Mouse (Mus musculus) G1E (cell line): ENCODE measurements around the gene Wfikkn2. TPM values are rescaled to one million over a fixed set of nuclear protein-coding genes. Genes with fewer than 3 reads are reported as not detected.
A peak's percentile ranks its signal among the peaks of the same experiment; 100 is the strongest.
"Not testable (repeated sequence)": the region's sequence is repeated elsewhere in the genome, so short reads cannot be mapped to it uniquely, and the experiment has no call there.

Experiments used
- ATAC-seq: 2 replicates; pipeline ENCODE4 v1.8.0; 2016; ENCODE audit warnings: mild to moderate bottlenecking; ENCODE audit not compliant: insufficient number of reproducible peaks, poor library complexity, low FRiP score, severe bottlenecking; ENCODE audit errors: extremely low read depth
- DNase-seq: peaks from one replicate; pipeline ENCODE4 v3.0.0; 2012; ENCODE audit warnings: low spot score
- H3K27me3 ChIP-seq: 2 replicates; pipeline ENCODE4 v1.6.1; 2012; ENCODE audit warnings: mild to moderate bottlenecking, low read length, inconsistent platforms; ENCODE audit not compliant: insufficient read depth
- H3K36me3 ChIP-seq: replicated peaks from 2 replicates; pipeline ENCODE3; 2012; ENCODE audit warnings: mild to moderate bottlenecking, inconsistent platforms
- H3K4me1 ChIP-seq: 2 replicates; pipeline ENCODE4 v1.6.1; 2012; ENCODE audit warnings: low read depth, low read length, inconsistent platforms, mixed read lengths; ENCODE audit not compliant: insufficient read depth
- H3K4me3 ChIP-seq: 2 replicates; pipeline ENCODE4 v1.5.1; 2012; ENCODE audit warnings: low read depth, mild to moderate bottlenecking, inconsistent platforms, low read length, moderate library complexity, mixed read lengths
- H3K9me3 ChIP-seq: replicated peaks from 2 replicates; pipeline ENCODE4 v1.6.1; 2012; ENCODE audit warnings: inconsistent platforms
- CTCF ChIP-seq: IDR thresholded peaks from 2 replicates; pipeline ENCODE4 v1.5.1; 2012; ENCODE audit warnings: low read depth, low read length, inconsistent platforms, mixed read lengths
- GATA1 ChIP-seq: IDR thresholded peaks from 2 replicates; pipeline ENCODE4 v1.6.1; 2012; ENCODE audit warnings: borderline replicate concordance, low read length, inconsistent platforms, mixed read lengths
- GATA2 ChIP-seq: IDR thresholded peaks from 2 replicates; pipeline ENCODE4 v1.6.1; 2012; ENCODE audit warnings: low read depth, low read length, inconsistent platforms, borderline replicate concordance
- POLR2AphosphoS5 ChIP-seq: IDR thresholded peaks from 2 replicates; pipeline ENCODE4 v1.6.1; 2012; ENCODE audit warnings: low read depth, low read length, inconsistent platforms; ENCODE audit not compliant: insufficient replicate concordance
- TAL1 ChIP-seq: conservative IDR thresholded peaks from 2 replicates; pipeline ENCODE4 v1.6.1; 2012; ENCODE audit warnings: low read depth, low read length, inconsistent platforms, mixed read lengths
- polyA plus RNA-seq: library from polyadenylated mRNA; stranded (reverse); fragments of >175 nt; gene quantifications from 2 replicates; pipeline ENCODE4 v1.2.3, GENCODE M21; 2012
- total RNA-seq, 2 experiments: library from RNA; stranded (forward) in 1 of 2; stranded (reverse) in 1 of 2; fragments of 200-1000 nt in 1 of 2; fragments of >200 nt in 1 of 2; fragmentation: Nextera tagmentation in 1 of 2; gene quantifications; 2 replicates each; pipeline ENCODE4 v1.2.3; 2014 to 2017

Wfikkn2 gene
- total and polyA plus RNA-seq, 3 experiments = 0.03 to 0.05 TPM; not detected in 1

- no peaks in the 10 kb centered on the region for H3K36me3 ChIP-seq
- no peak for TF ChIP-seq GATA1
- no peak for TF ChIP-seq GATA2
- no peak for TF ChIP-seq CTCF
- no peak for TF ChIP-seq TAL1
- TF ChIP-seq POLR2AphosphoS5 = no peak
- no peak overlapping the region for H3K4me3 ChIP-seq
- peaks cover 59% of the 10 kb centered on the region for H3K4me1 ChIP-seq
- DNase-seq (no peak), ATAC-seq (no peak)
- H3K9me3 ChIP-seq = no peaks in the 10 kb centered on the region
- H3K27me3 ChIP-seq = peaks cover 11% of the 10 kb centered on the region; the same call in 1 of the 2 replicates
These were observed 27.4 kb upstream of the Wfikkn2 start for GRCm38 (mm10) chr11:94272960-94273927.

GRCm38 (mm10) chr11:94271015-94271414, 25.2 kb upstream of the Wfikkn2 start:
- Histone ChIP-seq H3K27me3 (peaks cover 15% of the 10 kb centered on the region; the same call in 1 of the 2 replicates), H3K36me3 (no peaks in the 10 kb centered on the region), H3K9me3 (no peaks in the 10 kb centered on the region), H3K4me3 (no peak overlapping the region), H3K4me1 (peaks cover 47% of the 10 kb centered on the region)
- ATAC-seq (no peak), DNase-seq (no peak)
- TF ChIP-seq POLR2AphosphoS5 = no peak
- no peak for TF ChIP-seq GATA2
- TF ChIP-seq TAL1 = no peak
- TF ChIP-seq CTCF = no peak
- TF ChIP-seq GATA1 = no peak

- H3K27me3 ChIP-seq = peaks cover 15% of the 10 kb centered on the region; the same call in 1 of the 2 replicates
- H3K4me3 ChIP-seq = no peak overlapping the region
- peaks cover 42% of the 10 kb centered on the region for H3K4me1 ChIP-seq
- no peaks in the 10 kb centered on the region for H3K9me3 ChIP-seq
- no peak for ATAC-seq
- DNase-seq = no peak
- H3K36me3 ChIP-seq = no peaks in the 10 kb centered on the region
- TF ChIP-seq GATA1 = no peak
- no peak for TF ChIP-seq POLR2AphosphoS5
- no peak for TF ChIP-seq TAL1
- no peak for TF ChIP-seq GATA2
- no peak for TF ChIP-seq CTCF
These were observed 24.1 kb upstream of the Wfikkn2 start for GRCm38 (mm10) chr11:94269906-94270305.

DNA sequence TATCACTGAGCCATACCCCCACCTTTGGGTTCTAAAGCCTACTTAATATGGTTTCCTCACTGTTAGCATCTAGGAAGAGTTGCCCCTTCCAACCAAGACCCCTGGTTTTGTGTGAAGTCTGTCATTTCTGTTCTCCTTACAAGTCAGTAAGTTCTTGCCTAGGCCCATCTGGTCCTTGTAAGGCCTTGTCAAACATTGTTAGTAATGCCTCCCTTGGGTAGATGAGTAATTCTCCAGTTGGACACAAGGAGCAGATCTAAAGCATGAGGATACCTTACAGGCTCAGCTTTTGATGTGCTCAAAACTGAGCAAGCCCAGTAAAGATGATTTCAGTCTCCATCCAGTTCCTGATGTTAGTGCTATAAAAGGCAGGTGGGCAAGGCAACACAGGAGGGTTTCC, 23.0 kb upstream of the Wfikkn2 start:
- H3K27me3 ChIP-seq = peaks cover 24% of the 10 kb centered on the region
- peaks cover 38% of the 10 kb centered on the region for H3K4me1 ChIP-seq
- DNase-seq (no peak), ATAC-seq (no peak)
- no peak overlapping the region for H3K4me3 ChIP-seq
- H3K36me3 ChIP-seq = no peaks in the 10 kb centered on the region
- TF ChIP-seq POLR2AphosphoS5 (no peak), GATA2 (no peak), TAL1 (no peak), GATA1 (no peak), CTCF (no peak)
- no peaks in the 10 kb centered on the region for H3K9me3 ChIP-seq

- not testable (repeated sequence) for H3K4me3 ChIP-seq, H3K9me3 ChIP-seq, DNase-seq, H3K36me3 ChIP-seq, ATAC-seq
- Histone ChIP-seq H3K4me1 (peaks cover 28% of the 10 kb centered on the region), H3K27me3 (peaks cover 34% of the 10 kb centered on the region)
These were observed 20.4 kb upstream of the Wfikkn2 start for GRCm38 (mm10) chr11:94266155-94266554.

DNA sequence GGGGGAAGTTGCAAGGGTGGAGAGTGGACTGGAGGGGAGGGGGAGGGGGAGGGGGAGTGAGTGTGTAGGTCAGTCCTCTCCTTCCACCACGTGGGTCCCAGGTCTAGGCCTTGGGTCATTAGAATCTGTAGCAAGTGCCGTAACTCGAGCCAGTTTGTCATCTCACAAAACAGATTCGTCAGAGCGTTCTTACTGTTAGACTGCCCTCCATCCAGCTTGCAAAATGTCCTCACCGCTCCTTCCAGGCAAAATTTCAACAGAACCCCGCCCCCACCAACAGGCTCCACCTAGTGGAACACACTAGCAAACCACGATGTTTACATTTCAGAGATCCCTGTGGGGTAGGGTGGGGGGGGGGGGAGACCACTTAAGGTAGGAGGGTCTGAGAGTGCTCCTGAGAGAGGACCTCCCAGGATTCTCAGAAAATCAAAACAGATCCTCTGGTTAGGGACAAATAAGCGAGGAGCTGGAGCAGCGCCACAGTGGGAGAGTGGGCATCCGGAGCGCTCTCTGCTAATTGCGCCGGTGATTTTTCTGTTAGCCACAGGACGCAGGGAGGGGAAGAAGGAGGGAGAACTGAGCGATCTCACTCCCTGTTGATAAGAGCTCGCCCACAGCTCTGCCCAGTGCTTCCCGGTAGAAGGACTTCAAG, 19.5 kb upstream of the Wfikkn2 start:
- Histone ChIP-seq H3K27me3 (peaks cover 36% of the 10 kb centered on the region), H3K36me3 (no peaks in the 10 kb centered on the region), H3K9me3 (no peaks in the 10 kb centered on the region), H3K4me3 (no peak overlapping the region), H3K4me1 (peaks cover 28% of the 10 kb centered on the region)
- DNase-seq (no peak), ATAC-seq (peak; percentile 28; the same call in 1 of the 2 replicates)
- TF ChIP-seq GATA2 = no peak
- TF ChIP-seq CTCF = no peak
- no peak for TF ChIP-seq POLR2AphosphoS5
- TF ChIP-seq TAL1 = no peak
- no peak for TF ChIP-seq GATA1
